Mouse (Mus musculus) kidney, embryonic 15.5 days (tissue): ENCODE measurements around the gene Pitpnm1. TPM values are rescaled to one million over a fixed set of nuclear protein-coding genes. Genes with fewer than 3 reads are reported as not detected.
A peak's percentile ranks its signal among the peaks of the same experiment; 100 is the strongest.

Experiments
- ATAC-seq: fragments of 200-750 bp; cut with Nextera tagmentation; replicated peaks from 2 replicates; pipeline ENCODE4 v1.8.0; 2017; ENCODE audit warnings: moderate TSS enrichment; ENCODE audit not compliant: low FRiP score
- H3K27ac ChIP-seq: fragments of 300-500 bp; sonication (generic); 2 replicates; pipeline ENCODE4 v1.5.1; 2015; ENCODE audit warnings: mild to moderate bottlenecking, inconsistent platforms
- H3K27me3 ChIP-seq: fragments of 300-500 bp; sonication (generic); 2 replicates; pipeline ENCODE4 v1.6.1; 2015; ENCODE audit warnings: inconsistent platforms
- H3K36me3 ChIP-seq: fragments of 300-500 bp; sonication (generic); 2 replicates; pipeline ENCODE4 v1.6.1; 2015; ENCODE audit warnings: inconsistent platforms
- H3K4me1 ChIP-seq: fragments of 300-500 bp; sonication (generic); 2 replicates; pipeline ENCODE4 v1.6.1; 2015; ENCODE audit warnings: inconsistent platforms
- H3K4me2 ChIP-seq: fragments of 300-500 bp; sonication (generic); 2 replicates; pipeline ENCODE4 v1.6.1; 2015; ENCODE audit warnings: moderate library complexity, mild to moderate bottlenecking, inconsistent platforms
- H3K4me3 ChIP-seq: fragments of 300-500 bp; sonication (generic); replicated peaks from 2 replicates; pipeline ENCODE4 v1.5.1; 2015; ENCODE audit warnings: mild to moderate bottlenecking, inconsistent platforms
- H3K9ac ChIP-seq: fragments of 300-500 bp; sonication (generic); 2 replicates; pipeline ENCODE4 v1.6.1; 2015; ENCODE audit warnings: mild to moderate bottlenecking, inconsistent platforms
- H3K9me3 ChIP-seq: fragments of 300-500 bp; sonication (generic); replicated peaks from 2 replicates; pipeline ENCODE4 v1.6.1; 2016; ENCODE audit warnings: inconsistent platforms
- WGBS: fragments of 180-500 bp; shearing (Covaris S2); methylation state at CpG from one replicate; pipeline ENCODE4 v1.1.7; 2015; ENCODE audit warnings: mixed read lengths; 5-methylcytosine and 5-hydroxymethylcytosine counted together
- polyA plus RNA-seq: library from polyadenylated mRNA; unstranded; fragments of >200 nt; fragmentation: Nextera tagmentation; extraction: Ambion mirVana; gene quantifications from 2 replicates; pipeline ENCODE4 v1.2.1, GENCODE M21; 2015

The Pitpnm1 gene
- polyA plus RNA-seq, 1 experiment from 2014 or later: 15.8 TPM

- Histone ChIP-seq H3K36me3 (peaks cover 30% of the 10 kb centered on the region), H3K9ac (peak overlapping the region; percentile 94), H3K4me3 (peak overlapping the region; percentile 95), H3K27ac (peak overlapping the region; percentile 79), H3K9me3 (no peaks in the 10 kb centered on the region), H3K4me1 (peaks cover 37% of the 10 kb centered on the region), H3K27me3 (no peaks in the 10 kb centered on the region), H3K4me2 (peak overlapping the region; percentile 84)
- ATAC-seq: no peak
- WGBS: 33% methylated on average over 9 of the region's 9 CpGs
These were observed 48.1 kb downstream of the Pitpnm1 start for GRCm38 (mm10) chr19:4147782-4148490.

- Histone ChIP-seq H3K4me2 (peak within 1 kb of the TSS; percentile 84), H3K4me1 (peaks cover 37% of the 10 kb centered on the region), H3K27me3 (no peaks in the 10 kb centered on the region), H3K9ac (peak within 1 kb of the TSS; percentile 94), H3K9me3 (no peaks in the 10 kb centered on the region), H3K4me3 (peak within 1 kb of the TSS; percentile 95), H3K27ac (peak within 1 kb of the TSS; percentile 79), H3K36me3 (peaks cover 35% of the 10 kb centered on the region)
- ATAC-seq: peak; percentile 94
- 0% methylated on average over 33 of the region's 33 CpGs for WGBS
These were observed 48.7 kb downstream of the Pitpnm1 start, which contains the start of gene Coro1b for GRCm38 (mm10) chr19:4148491-4148806. TSS of gene Coro1b (plus strand) at chr19:4148619.

- H3K36me3 ChIP-seq: peaks cover 38% of the 10 kb centered on the region
- peak; percentile 30; the same call in 1 of the 2 replicates for ATAC-seq
- under 1% methylated on average over 8 of the region's 8 CpGs for WGBS
These were observed 49.0 kb downstream of the Pitpnm1 start for GRCm38 (mm10) chr19:4148819-4149218.

GRCm38 (mm10) chr19:4149283-4149682 is 49.5 kb downstream of the Pitpnm1 start:
- H3K9me3 ChIP-seq: no peaks in the 10 kb centered on the region
- H3K36me3 ChIP-seq: peaks cover 42% of the 10 kb centered on the region
- H3K4me3 ChIP-seq: peak overlapping the region; percentile 95
- ATAC-seq: no peak
- H3K27ac ChIP-seq: no peak overlapping the region
- no peaks in the 10 kb centered on the region for H3K27me3 ChIP-seq
- 76% methylated on average over 11 of the region's 11 CpGs for WGBS
- peaks cover 37% of the 10 kb centered on the region for H3K4me1 ChIP-seq
- H3K4me2 ChIP-seq: peak overlapping the region; percentile 84
- H3K9ac ChIP-seq: peak overlapping the region; percentile 94

More at GRCm38 (mm10) chr19:4148819-4149218, 49.0 kb downstream of the Pitpnm1 start:
- no peaks in the 10 kb centered on the region for H3K9me3 ChIP-seq
- peaks cover 37% of the 10 kb centered on the region for H3K4me1 ChIP-seq
- peak overlapping the region; percentile 95 for H3K4me3 ChIP-seq
- peak overlapping the region; percentile 94 for H3K9ac ChIP-seq
- H3K27me3 ChIP-seq: no peaks in the 10 kb centered on the region
- peak overlapping the region; percentile 84 for H3K4me2 ChIP-seq
- peak overlapping the region; percentile 79 for H3K27ac ChIP-seq

GRCm38 (mm10) chr19:4149764-4150461 is 50.1 kb downstream of the Pitpnm1 start:
- H3K36me3 ChIP-seq: peaks cover 42% of the 10 kb centered on the region
- no peak overlapping the region for H3K27ac ChIP-seq
- peak overlapping the region; percentile 4; the same call in 1 of the 2 replicates for H3K9ac ChIP-seq
- 95% methylated on average over 17 of the region's 17 CpGs for WGBS
- peak overlapping the region; percentile 84 for H3K4me2 ChIP-seq
- no peak for ATAC-seq
- peaks cover 43% of the 10 kb centered on the region for H3K4me1 ChIP-seq
- no peaks in the 10 kb centered on the region for H3K27me3 ChIP-seq
- peak overlapping the region; percentile 95 for H3K4me3 ChIP-seq
- H3K9me3 ChIP-seq: no peaks in the 10 kb centered on the region

- Histone ChIP-seq H3K9ac (0 out of 2 replicates have a peak overlapping the region, but pooled peaks have one; percentile 4), H3K36me3 (peaks cover 46% of the 10 kb centered on the region), H3K27ac (no peak overlapping the region), H3K4me3 (no peak overlapping the region), H3K4me1 (peaks cover 50% of the 10 kb centered on the region), H3K9me3 (no peaks in the 10 kb centered on the region), H3K27me3 (no peaks in the 10 kb centered on the region), H3K4me2 (no peak overlapping the region)
- no peak for ATAC-seq
- WGBS: 85% methylated on average over 22 of the region's 22 CpGs
These were observed 51.0 kb downstream of the Pitpnm1 start for GRCm38 (mm10) chr19:4150567-4151487.

- ATAC-seq: no peak
- Histone ChIP-seq H3K4me2 (no peak overlapping the region), H3K27me3 (no peaks in the 10 kb centered on the region), H3K9me3 (no peaks in the 10 kb centered on the region), H3K36me3 (peaks cover 52% of the 10 kb centered on the region), H3K27ac (no peak overlapping the region), H3K4me1 (peaks cover 56% of the 10 kb centered on the region), H3K4me3 (no peak overlapping the region), H3K9ac (no peak overlapping the region)
- 69% methylated on average over 5 of the region's 5 CpGs for WGBS
These were observed 51.7 kb downstream of the Pitpnm1 start for GRCm38 (mm10) chr19:4151488-4151860.

- no peak for ATAC-seq
- no peak overlapping the region for H3K27ac ChIP-seq
- no peaks in the 10 kb centered on the region for H3K27me3 ChIP-seq
- peaks cover 59% of the 10 kb centered on the region for H3K4me1 ChIP-seq
- H3K9me3 ChIP-seq: no peaks in the 10 kb centered on the region
- 88% methylated on average over 5 of the region's 5 CpGs for WGBS
- no peak overlapping the region for H3K4me2 ChIP-seq
- H3K4me3 ChIP-seq: no peak overlapping the region
- no peak overlapping the region for H3K9ac ChIP-seq
- peaks cover 57% of the 10 kb centered on the region for H3K36me3 ChIP-seq
These were observed 52.1 kb downstream of the Pitpnm1 start for GRCm38 (mm10) chr19:4151898-4152297.

- no peak overlapping the region for H3K9ac ChIP-seq
These were observed 52.8 kb downstream of the Pitpnm1 start for GRCm38 (mm10) chr19:4152445-4153231.

GRCm38 (mm10) chr19:4153232-4153654 is 53.4 kb downstream of the Pitpnm1 start, which contains the start of gene Ptprcap:
TSS of gene Ptprcap (plus strand) at chr19:4153604.
- WGBS: 77% methylated on average over 11 of the region's 11 CpGs
- H3K9ac ChIP-seq: no peak within 1 kb of the TSS
- peaks cover 70% of the 10 kb centered on the region for H3K36me3 ChIP-seq
- H3K4me1 ChIP-seq: peaks cover 48% of the 10 kb centered on the region
- ATAC-seq: no peak
- H3K4me2 ChIP-seq: no peak within 1 kb of the TSS
- H3K9me3 ChIP-seq: no peaks in the 10 kb centered on the region
- H3K27me3 ChIP-seq: no peaks in the 10 kb centered on the region
- H3K4me3 ChIP-seq: no peak within 1 kb of the TSS
- 0 out of 2 replicates have a peak within 1 kb of the TSS, but pooled peaks have one; percentile 55 for H3K27ac ChIP-seq

More at GRCm38 (mm10) chr19:4152445-4153231, 52.8 kb downstream of the Pitpnm1 start:
- no peak overlapping the region for H3K27ac ChIP-seq
- WGBS: 88% methylated on average over 8 of the region's 8 CpGs
- H3K4me3 ChIP-seq: no peak overlapping the region
- no peak overlapping the region for H3K4me2 ChIP-seq
- peaks cover 54% of the 10 kb centered on the region for H3K4me1 ChIP-seq
- peaks cover 64% of the 10 kb centered on the region for H3K36me3 ChIP-seq
- H3K9me3 ChIP-seq: no peaks in the 10 kb centered on the region
- ATAC-seq: no peak
- no peaks in the 10 kb centered on the region for H3K27me3 ChIP-seq
